8 mouse cellular contexts compared by ENCODE assay signal in genomic region chr7:62377313-62377712, GRCm38 (mm10). TPM values are rescaled to one million over a fixed set of nuclear protein-coding genes. Genes with fewer than 3 reads are reported as not detected.
DNase-seq lines count a peak whose midpoint lies in the region; ATAC-seq lines count a peak whose summit lies in the region.

No protein-coding gene starts in this region.

- peaks cover 12% of the 10 kb centered on the region for H3K9me3 ChIP-seq in kidney, embryonic 14.5 days (ENCODE audit: control insufficient read depth, low read length)
- no peaks in the 10 kb centered on the region for H3K9me3 ChIP-seq in embryonic facial prominence, embryonic 11.5 days (replicated peaks; ENCODE audit: control insufficient read depth, low read length)
- peaks cover 14% of the 10 kb centered on the region for H3K9me3 ChIP-seq in hindbrain, embryonic 13.5 days
- H3K9me3 ChIP-seq in midbrain, embryonic 14.5 days (ENCODE audit: control insufficient read depth, low read length): peaks cover 13% of the 10 kb centered on the region

- 43% methylated on average over 14 of the region's 14 CpGs for WGBS in kidney, embryonic 14.5 days
- 30% methylated on average over 14 of the region's 14 CpGs for WGBS in embryonic facial prominence, embryonic 11.5 days
- WGBS in hindbrain, embryonic 13.5 days: 30% methylated on average over 14 of the region's 14 CpGs
- 44% methylated on average over 14 of the region's 14 CpGs for WGBS in midbrain, embryonic 14.5 days

- ATAC-seq in kidney, embryonic 14.5 days (ENCODE audit: low FRiP score, low TSS enrichment): peak; percentile 45
- ATAC-seq in embryonic facial prominence, embryonic 11.5 days (replicated peaks; ENCODE audit: insufficient number of reproducible peaks, low FRiP score, low TSS enrichment, low read depth): peak; percentile 62
- peak; percentile 54 for ATAC-seq in hindbrain, embryonic 13.5 days (ENCODE audit: low FRiP score)
- ATAC-seq in midbrain, embryonic 14.5 days (ENCODE audit: low FRiP score, low TSS enrichment): peak; percentile 38; the same call in 1 of the 2 replicates

- no peaks in the 10 kb centered on the region for H3K4me1 ChIP-seq in kidney, embryonic 14.5 days (ENCODE audit: control insufficient read depth, insufficient read depth, low read length)
- H3K4me1 ChIP-seq in embryonic facial prominence, embryonic 11.5 days (ENCODE audit: control insufficient read depth, insufficient read depth, low read length): no peaks in the 10 kb centered on the region
- H3K4me1 ChIP-seq in hindbrain, embryonic 13.5 days (replicated peaks): peaks cover 29% of the 10 kb centered on the region
- 0 out of 2 replicates have a peak, but pooled peaks cover 5% of the 10 kb centered on the region for H3K4me1 ChIP-seq in midbrain, embryonic 14.5 days (ENCODE audit: control insufficient read depth, insufficient read depth, low read length)

- peak overlapping the region; percentile 40 for H3K9ac ChIP-seq in kidney, embryonic 14.5 days (ENCODE audit: low read depth, low read length)
- peak overlapping the region; percentile 63 for H3K9ac ChIP-seq in embryonic facial prominence, embryonic 11.5 days (replicated peaks; ENCODE audit: low read length)
- H3K9ac ChIP-seq in hindbrain, embryonic 13.5 days: peak overlapping the region; percentile 88
- H3K9ac ChIP-seq in midbrain, embryonic 14.5 days (replicated peaks; ENCODE audit: low read length): peak overlapping the region; percentile 75

- no peak for DNase-seq in kidney, postnatal 36 days
- DNase-seq in embryonic facial prominence, embryonic 11.5 days (ENCODE audit: low spot score): peak; percentile 9
- DNase-seq in midbrain, embryonic 14.5 days: peak; percentile 48
- DNase-seq in layer of hippocampus, adult 9-11 months: no peak
- DNase-seq in adrenal gland, adult 18-20 months (ENCODE audit: low spot score in 2 of 2): no peak
- DNase-seq in left cerebral cortex, adult 8-10 months (ENCODE audit: low spot score in 2 of 2): no peak

- H3K36me3 ChIP-seq in kidney, embryonic 14.5 days (ENCODE audit: control insufficient read depth, insufficient read depth, low read length): no peaks in the 10 kb centered on the region
- H3K36me3 ChIP-seq in embryonic facial prominence, embryonic 11.5 days (replicated peaks; ENCODE audit: control insufficient read depth, insufficient read depth, low read depth, low read length): no peaks in the 10 kb centered on the region
- H3K36me3 ChIP-seq in hindbrain, embryonic 13.5 days: peaks cover 6% of the 10 kb centered on the region
- H3K36me3 ChIP-seq in midbrain, embryonic 14.5 days (ENCODE audit: control insufficient read depth, insufficient read depth, low read length): 0 out of 2 replicates have a peak, but pooled peaks cover 3% of the 10 kb centered on the region

- H3K27me3 ChIP-seq in kidney, embryonic 14.5 days (ENCODE audit: control insufficient read depth, insufficient read depth, low read length): no peaks in the 10 kb centered on the region
- no peaks in the 10 kb centered on the region for H3K27me3 ChIP-seq in embryonic facial prominence, embryonic 11.5 days (ENCODE audit: control insufficient read depth, insufficient read depth, low read length)
- H3K27me3 ChIP-seq in hindbrain, embryonic 13.5 days: no peaks in the 10 kb centered on the region
- H3K27me3 ChIP-seq in midbrain, embryonic 14.5 days (ENCODE audit: control insufficient read depth, insufficient read depth, low read length): no peaks in the 10 kb centered on the region

- peak overlapping the region; percentile 65 for H3K4me2 ChIP-seq in kidney, embryonic 14.5 days (replicated peaks; ENCODE audit: low read depth, low read length)
- peak overlapping the region; percentile 64 for H3K4me2 ChIP-seq in embryonic facial prominence, embryonic 11.5 days (ENCODE audit: low read depth, low read length)
- peak overlapping the region; percentile 61 for H3K4me2 ChIP-seq in hindbrain, embryonic 13.5 days
- peak overlapping the region; percentile 61 for H3K4me2 ChIP-seq in midbrain, embryonic 14.5 days (ENCODE audit: low read length)

- no peak overlapping the region for H3K27ac ChIP-seq in kidney, embryonic 14.5 days (ENCODE audit: low read depth, low read length)
- H3K27ac ChIP-seq in embryonic facial prominence, embryonic 11.5 days (replicated peaks; ENCODE audit: low read depth, low read length): 0 out of 2 replicates have a peak overlapping the region, but pooled peaks have one; percentile 10
- peak overlapping the region; percentile 83 for H3K27ac ChIP-seq in hindbrain, embryonic 13.5 days
- H3K27ac ChIP-seq in midbrain, embryonic 14.5 days (replicated peaks; ENCODE audit: low read depth, low read length): peak overlapping the region; percentile 75

- peak overlapping the region; percentile 45 for H3K4me3 ChIP-seq in kidney, embryonic 14.5 days (ENCODE audit: low read length)
- peak overlapping the region; percentile 48 for H3K4me3 ChIP-seq in embryonic facial prominence, embryonic 11.5 days (ENCODE audit: low read depth, low read length)
- H3K4me3 ChIP-seq in hindbrain, embryonic 13.5 days: peak overlapping the region; percentile 63
- H3K4me3 ChIP-seq in midbrain, embryonic 14.5 days (replicated peaks; ENCODE audit: low read depth, low read length): peak overlapping the region; percentile 56

RNA-seq across cellular contexts. Expression of gene Magel2, which starts 0.5 kb away (rescaled TPM):
- 0.39 and 0.84 TPM in 2 replicates for polyA plus RNA-seq in kidney, embryonic 14.5 days (2014; fragmentation: Nextera tagmentation; extraction: Ambion mirVana)
- 8.6 and 8.8 TPM in 2 replicates for polyA plus RNA-seq in embryonic facial prominence, embryonic 11.5 days (2014; fragmentation: Nextera tagmentation; extraction: Ambion mirVana)
- polyA plus RNA-seq in hindbrain, embryonic 13.5 days (2015; fragmentation: Nextera tagmentation; extraction: Ambion mirVana): 16.3 and 19.7 TPM in 2 replicates
- 16.2 and 16.3 TPM in 2 replicates for polyA plus RNA-seq in midbrain, embryonic 14.5 days (2014; fragmentation: Nextera tagmentation; extraction: Ambion mirVana)
- total RNA-seq in adrenal gland, adult 18-20 months (2021): 1 to 10 TPM in 1 of 2 experiments, under 1 TPM in 1; 0.80 to 1.2 TPM
- 1 to 10 TPM; 1.5 to 3.2 (median 2.4) TPM for total RNA-seq in left cerebral cortex, adult 8-10 months (2022)

RNA-seq across cellular contexts. Expression of gene Ndn, which starts 30.9 kb away (rescaled TPM):
- 75.1 and 78.4 TPM in 2 replicates for polyA plus RNA-seq in kidney, embryonic 14.5 days (2014; fragmentation: Nextera tagmentation; extraction: Ambion mirVana)
- 133 and 148 TPM in 2 replicates for polyA plus RNA-seq in embryonic facial prominence, embryonic 11.5 days (2014; fragmentation: Nextera tagmentation; extraction: Ambion mirVana)
- 501 and 528 TPM in 2 replicates for polyA plus RNA-seq in hindbrain, embryonic 13.5 days (2015; fragmentation: Nextera tagmentation; extraction: Ambion mirVana)
- polyA plus RNA-seq in midbrain, embryonic 14.5 days (2014; fragmentation: Nextera tagmentation; extraction: Ambion mirVana): 622 and 693 TPM in 2 replicates
- total RNA-seq in adrenal gland, adult 18-20 months (2021): 10 to 100 TPM; 69.4 to 80.4 TPM
- total RNA-seq in left cerebral cortex, adult 8-10 months (2022): 100 to 1,000 TPM; 118 to 125 (median 122) TPM

RNA-seq across cellular contexts. Expression of gene Mkrn3, which starts 42.6 kb away (rescaled TPM):
- polyA plus RNA-seq in kidney, embryonic 14.5 days (2014; fragmentation: Nextera tagmentation; extraction: Ambion mirVana): 5.4 TPM in 2 replicates
- polyA plus RNA-seq in embryonic facial prominence, embryonic 11.5 days (2014; fragmentation: Nextera tagmentation; extraction: Ambion mirVana): 10.6 and 10.7 TPM in 2 replicates
- 19.4 and 21.1 TPM in 2 replicates for polyA plus RNA-seq in hindbrain, embryonic 13.5 days (2015; fragmentation: Nextera tagmentation; extraction: Ambion mirVana)
- 21.9 and 22.5 TPM in 2 replicates for polyA plus RNA-seq in midbrain, embryonic 14.5 days (2014; fragmentation: Nextera tagmentation; extraction: Ambion mirVana)
- 1 to 10 TPM; 1.2 to 1.3 TPM for total RNA-seq in adrenal gland, adult 18-20 months (2021)
- total RNA-seq in left cerebral cortex, adult 8-10 months (2022): under 1 TPM; 0.36 to 0.98 (median 0.55) TPM

Comparison
In these comparisons a context has a peak if more than half of its experiments do, and no peak if none do; other contexts are left out.
1. DNase-seq: peak in embryonic facial prominence, embryonic 11.5 days (single experiment) and midbrain, embryonic 14.5 days (single experiment); none in kidney, postnatal 36 days (0 of 2), layer of hippocampus, adult 9-11 months (single experiment), adrenal gland, adult 18-20 months (0 of 2) and left cerebral cortex, adult 8-10 months (0 of 2).
2. Peak in every context shown above with its lines, with median percentiles within 50 percentile points of each other: ATAC-seq, H3K4me2 ChIP-seq, H3K4me3 ChIP-seq and H3K9ac ChIP-seq.